Mouse (Mus musculus) MN1 (cell line): ENCODE results near the gene Myef2.
A peak's percentile ranks its signal among the peaks of the same experiment; 100 is the strongest.
"Not testable (repeated sequence)": the region's sequence is repeated elsewhere in the genome, so short reads cannot be mapped to it uniquely, and the experiment has no call there.

Source experiments
- DNase-seq: peaks from one replicate; pipeline ENCODE4 v3.0.0-alpha.2; 2016; ENCODE audit warnings: low spot score

Myef2 gene

DNA sequence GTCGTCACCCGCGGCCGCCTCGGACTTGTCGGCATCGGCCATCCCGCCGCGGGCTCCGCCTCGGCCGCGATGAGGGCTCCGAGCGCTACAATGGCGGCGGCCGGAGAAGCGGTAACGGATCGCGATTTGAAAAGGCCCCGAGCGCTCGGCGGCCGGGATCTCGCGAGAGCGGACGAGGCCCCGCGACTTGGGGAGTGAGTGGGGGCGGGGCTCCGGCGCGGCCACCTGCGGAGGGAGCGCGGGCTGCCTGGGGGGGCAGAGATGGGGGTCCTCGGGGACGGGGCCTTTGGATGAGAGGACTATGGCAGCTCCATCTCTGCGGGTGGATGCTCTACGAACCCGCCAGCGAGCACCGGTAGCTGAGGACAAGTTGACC is at the start of gene Myef2:
Gene Myef2, minus strand, starts transcription at position 185 of the 376 bp plus-strand sequence.
- DNase-seq, result peak; percentile 86

DNA sequence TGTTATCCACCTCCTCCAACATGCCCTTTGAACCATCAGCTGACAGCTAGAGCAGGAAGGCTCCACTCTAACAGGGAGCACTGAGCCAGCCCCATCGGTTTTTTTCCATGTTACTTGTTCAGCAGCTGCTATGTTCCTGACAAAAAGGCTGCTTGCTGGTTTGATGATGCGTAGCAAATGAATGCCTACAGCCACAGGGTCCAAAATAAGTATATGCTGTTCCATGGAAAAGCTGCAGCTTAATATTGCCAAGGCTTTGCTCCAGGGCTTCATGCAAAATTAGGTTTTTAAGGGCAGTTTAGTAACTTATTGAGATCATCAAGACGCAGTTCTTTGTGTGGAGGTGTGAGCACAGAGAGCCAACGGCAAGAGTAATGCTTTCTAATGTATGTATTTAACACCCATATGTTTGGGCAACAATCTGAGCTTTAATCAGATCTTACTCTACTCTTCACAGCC is 38.6 kb upstream of the Myef2 start:
- DNase-seq, result no peak

DNA sequence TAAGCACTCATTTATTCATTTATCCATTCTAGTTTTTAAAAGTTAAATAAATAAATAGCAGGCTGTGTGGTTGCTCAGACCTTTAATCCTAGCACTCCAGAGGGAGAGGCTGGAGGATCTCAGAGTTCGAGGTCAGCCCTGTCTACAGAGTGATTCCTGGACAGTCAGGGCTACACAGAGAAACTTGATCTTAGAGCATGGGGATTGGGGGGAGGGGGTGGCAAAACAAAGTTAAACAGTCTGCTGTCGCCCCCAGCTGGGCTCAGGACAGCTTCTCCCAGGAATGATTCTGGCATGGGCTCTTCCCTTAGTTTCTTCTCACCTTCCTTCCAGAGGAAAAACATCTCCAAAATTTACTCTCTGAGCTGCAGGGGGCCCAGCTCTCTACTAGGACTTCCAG is 32.0 kb upstream of the Myef2 start:
- DNase-seq, result peak; percentile 7

DNA sequence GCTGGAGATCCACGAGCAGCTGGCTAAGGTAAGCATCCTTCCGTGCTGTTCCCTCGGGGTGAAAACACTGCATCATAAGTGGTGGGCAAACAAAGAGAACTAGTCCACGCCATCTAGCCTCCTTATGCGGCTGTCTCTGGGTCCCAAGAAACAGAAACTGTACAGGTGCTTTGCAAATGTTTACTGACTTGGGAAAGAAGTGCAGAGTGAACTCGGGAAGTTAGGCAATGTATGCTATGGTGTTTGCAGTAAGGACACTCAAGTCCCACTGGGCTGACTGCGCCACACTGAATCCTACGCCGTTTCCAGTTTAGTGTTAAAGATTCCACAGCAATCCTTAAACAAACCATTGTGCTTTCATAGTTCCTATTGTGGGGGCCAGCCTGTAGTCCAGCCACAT is 30.8 kb upstream of the Myef2 start:
- DNase-seq, result no peak

DNA sequence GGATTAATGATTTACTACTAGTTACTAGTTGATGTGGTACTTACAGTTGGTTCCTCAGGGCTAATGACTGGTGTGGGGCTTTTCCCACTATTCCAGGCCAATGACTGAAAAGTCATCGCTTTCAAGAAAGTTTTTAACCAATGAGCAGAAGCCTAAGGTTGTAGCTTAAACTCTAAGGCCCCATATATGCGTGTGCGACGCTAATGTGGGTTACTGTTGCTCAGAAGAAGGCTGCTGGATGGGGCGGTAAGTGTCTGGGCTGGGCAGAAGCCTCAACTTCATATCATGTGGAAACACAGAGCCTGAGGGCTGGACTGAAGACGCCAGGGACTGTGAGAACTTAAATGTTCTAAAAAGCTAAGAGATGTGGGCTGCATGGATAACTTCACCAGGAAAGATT is 28.9 kb upstream of the Myef2 start, which contains the start of gene Slc12a1:
Gene Slc12a1, plus strand, starts transcription at position 118 of the 400 bp plus-strand sequence.
- no peak for DNase-seq

DNA sequence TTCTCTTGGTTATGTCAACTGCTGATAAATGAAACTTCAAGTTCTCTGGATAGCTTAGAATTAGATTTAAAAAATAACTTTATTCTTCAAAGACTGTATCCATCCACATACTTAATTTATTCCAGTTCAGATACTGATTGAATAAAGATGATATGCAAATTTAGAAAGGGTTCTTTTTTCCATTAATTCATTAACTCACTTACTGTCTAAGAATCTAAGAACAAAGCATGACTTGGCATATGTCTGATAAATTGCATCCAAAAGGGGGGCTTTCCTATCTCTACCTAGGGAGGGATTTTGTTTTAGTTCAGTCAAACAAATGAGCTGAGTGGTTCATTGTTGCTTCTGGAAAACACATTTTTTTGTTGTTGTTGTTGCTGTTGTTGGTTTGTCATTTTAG is 18.9 kb upstream of the Myef2 start:
- DNase-seq, result no peak

DNA sequence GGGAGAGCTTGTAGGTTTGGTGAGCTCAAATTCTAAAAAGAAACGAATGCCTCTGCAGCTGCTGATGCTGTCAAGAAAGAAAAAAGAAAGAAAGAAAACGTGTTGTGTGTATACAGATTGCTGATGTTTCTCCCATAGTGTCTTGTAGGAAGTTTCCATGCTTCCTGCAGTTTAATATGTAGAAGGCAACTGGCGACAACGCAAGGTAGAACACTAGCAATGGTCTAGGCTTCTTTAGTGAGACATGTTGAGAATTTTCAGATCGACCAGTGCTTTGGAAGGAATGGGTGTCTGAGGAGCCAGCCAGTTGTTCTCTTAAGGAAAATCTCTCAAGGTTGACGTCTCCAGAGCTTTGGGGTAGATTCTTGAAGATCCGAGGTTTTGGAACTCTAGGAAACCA is 13.4 kb upstream of the Myef2 start:
- DNase-seq, result no peak

DNA sequence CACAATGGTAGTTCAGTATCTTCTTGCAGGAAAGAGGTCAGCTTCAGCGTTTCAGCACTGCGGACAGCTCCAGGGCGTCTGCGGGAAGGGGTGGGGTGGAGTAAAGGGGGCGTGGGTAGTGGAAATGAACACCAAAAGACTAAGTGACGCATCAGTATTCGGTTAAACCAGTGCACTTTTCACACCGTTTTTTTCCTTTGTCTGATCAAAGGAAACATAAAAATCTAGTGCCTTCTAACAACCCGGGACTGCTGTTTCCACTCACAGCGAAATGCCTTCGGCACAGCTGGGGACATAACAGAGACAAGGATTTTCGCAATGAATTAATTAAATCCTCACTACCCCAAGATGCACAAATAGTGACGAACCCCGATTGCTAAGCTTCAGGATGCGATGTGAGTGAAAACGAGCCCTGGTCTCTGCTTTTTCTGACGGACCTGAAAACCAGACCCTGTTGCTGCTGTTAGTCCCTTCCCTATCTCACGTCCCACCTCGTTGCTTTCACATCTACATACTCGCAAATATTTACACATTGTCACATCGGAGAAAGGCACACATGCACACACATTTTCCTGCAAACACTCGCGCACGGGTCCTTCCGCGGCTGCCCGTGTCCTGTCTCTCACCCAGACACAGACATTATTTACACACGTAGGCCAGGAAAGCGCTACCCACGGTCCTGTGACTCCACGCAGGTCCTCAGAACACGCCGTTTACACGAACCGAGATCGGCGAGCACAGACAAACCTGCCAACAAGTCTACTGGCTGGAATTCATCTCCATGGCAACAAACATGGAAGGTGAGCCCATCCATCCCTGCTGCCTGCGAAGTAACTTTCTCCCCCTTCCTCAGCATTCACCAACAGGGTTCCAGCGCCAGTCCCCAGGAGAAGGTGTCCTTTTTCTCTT is 12.7 kb upstream of the Myef2 start, which contains the start of gene Ctxn2:
Gene Ctxn2, plus strand, starts transcription at position 790 of the 909 bp plus-strand sequence.
- no peak for DNase-seq

DNA sequence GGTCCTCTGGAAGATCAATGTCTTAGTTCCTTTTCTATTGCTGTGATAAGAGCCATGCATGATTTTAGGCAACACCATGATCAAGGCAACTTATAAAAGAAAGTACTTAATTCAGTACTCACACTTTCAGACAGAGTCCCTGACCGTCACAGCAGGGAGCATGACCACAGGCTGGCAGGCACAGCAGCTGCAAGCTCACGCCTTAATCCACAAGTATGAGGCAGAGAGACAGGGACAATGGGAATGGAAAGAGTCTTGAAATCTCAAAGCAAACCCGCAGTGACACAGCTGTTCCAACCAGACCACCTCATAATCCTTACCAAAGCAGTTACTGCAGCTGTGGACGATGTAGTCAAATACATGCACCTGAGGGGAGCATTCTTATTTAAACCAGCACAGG is 10.7 kb upstream of the Myef2 start:
- no peak for DNase-seq

DNA sequence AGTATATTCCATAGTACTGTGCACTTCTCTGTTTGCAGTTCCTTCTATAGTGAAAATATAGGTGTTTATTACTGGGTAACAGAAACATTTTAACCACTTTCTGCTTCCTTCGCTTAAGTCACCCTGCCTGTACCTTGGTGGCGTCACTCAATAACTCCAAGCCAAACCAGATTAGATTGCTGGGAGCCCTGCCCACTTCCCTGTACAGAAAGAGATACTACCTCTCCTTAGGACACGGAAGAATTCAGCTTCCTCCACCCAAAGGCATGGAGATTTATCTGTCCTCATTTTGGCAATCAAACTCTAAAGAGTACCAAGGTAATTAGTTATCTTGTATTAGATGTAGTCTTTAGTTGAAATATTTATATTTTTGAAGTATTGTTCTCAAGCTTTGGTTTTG is 3.3 kb upstream of the Myef2 start:
- no peak for DNase-seq

DNA sequence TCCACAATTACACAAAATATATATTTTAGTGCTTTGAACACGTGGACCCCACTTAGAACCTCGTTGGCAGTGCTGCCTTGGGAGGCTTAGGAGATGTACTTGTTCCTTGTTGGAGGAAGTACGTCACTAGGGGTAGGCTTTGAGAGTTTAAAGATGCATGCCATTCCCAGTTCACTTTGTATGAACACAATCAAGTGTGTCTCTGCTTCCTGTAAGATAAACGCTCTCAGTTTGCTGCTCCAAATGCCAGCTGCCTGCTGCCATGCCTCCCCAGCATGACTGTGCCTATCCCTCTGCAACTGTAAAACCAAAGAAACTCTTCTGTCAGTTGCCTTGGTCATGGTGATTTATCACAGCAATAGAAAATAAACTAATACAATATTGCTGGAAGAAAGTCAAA is 2.4 kb upstream of the Myef2 start:
- no peak for DNase-seq

DNA sequence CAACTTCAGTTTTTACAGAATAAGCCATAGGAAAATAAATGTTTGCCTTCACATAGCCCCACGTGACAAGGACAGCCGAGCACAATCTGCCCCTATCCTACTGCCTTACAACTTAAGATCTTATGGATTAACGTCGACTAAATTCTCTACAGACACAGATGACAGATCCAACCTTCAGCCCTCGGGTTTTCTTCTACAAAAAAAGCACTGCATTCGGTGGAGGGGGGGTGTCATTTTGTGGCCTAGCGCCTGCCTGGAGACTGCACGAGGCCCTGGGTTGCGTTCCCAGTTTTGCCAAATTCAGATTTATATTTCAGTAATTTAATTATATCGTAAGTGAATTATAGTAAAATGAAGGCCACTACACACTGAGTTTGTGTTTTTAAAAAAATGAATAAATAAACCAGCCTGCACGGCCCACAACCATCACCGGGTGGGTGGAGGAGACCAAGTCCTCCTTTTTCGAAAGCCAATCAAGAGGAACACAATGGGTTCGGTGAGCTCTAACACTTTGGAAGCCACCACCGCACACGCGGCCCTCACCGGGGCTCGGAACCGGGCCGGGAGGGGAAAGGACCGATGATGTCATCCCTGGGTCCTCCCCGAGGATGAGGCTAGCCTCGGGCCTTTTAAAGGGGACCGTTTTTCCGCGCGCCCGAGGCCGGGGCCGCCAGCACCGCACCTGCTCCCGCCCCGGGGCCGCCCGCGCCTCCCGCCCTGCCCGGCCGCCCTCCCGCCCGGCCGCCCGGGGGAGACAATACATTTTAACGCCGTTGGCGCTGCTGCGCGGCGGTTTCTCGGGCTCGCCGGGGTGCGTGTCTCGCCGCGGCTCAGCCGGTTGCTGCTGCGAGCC is 611 bp downstream of the Myef2 start:
- DNase-seq, result peak; percentile 52

DNA sequence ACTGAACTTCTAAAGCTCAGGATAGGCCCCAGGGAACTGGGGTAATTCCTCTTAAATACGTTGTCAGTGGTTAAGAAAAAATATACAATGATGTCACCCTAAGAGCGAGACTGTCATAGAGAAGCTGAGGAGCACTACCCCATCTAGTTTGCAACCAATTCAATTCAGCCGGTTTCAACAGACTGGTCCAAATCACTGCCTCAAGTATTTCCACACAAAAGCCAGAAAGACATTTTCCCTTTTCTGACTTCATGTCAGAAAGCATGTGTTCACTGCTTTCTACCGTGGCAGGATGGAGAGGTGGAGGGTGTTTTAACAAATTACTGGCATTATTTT is 1.2 kb downstream of the Myef2 start:
- DNase-seq, result peak; percentile 49

DNA sequence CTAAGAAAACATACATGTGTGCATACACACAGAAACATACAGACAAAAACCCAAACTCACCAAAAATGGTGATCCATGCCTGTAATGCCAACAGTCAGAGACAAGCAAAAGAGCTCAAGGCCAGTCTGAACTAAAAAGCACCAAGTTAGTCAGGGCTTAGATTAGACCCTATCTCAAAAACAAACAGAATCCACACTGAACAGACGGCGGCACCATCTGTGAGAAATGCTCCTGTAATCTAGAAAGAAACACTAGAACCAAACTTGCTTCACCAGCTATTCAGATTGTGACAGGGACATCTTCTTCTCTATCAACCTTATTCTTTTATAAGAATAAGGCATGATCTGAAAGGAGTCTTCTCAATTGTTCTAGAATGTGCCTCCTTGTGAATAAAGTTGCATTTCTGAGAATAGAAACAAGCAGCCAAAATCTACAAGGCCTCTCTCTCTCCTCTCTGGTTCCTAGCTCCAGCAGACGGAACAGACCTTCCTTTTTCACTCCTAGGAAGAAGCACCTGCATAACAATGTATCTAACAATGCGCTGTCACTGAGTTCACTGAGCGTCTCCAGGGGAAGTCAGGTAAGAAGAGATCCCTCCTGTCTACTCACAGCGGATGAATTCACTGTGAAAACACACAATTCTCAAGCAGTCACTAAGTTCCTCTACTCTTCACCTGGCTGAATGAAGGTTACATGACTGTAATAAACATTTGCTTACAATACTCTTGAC is 3.9 kb downstream of the Myef2 start:
- no peak for DNase-seq

DNA sequence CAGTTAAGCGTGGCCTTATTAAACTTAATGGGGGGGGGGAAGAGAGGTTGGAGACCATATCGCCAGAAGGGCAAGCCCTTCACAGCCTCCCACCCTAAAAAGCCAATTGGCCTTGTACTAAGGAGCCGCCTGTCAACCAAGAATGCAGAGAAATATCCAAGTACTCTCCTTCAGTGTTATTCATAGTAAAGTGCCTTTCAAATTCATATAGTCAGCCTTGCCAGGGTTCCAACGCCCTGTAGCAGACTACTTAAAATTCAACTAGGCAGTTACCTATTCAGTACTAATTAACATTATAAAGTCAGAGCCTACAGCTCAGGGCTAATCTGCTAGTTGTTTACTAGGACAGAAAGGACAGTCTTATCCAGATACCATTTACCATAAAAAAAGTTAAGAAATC is 16.9 kb downstream of the Myef2 start:
- not testable (repeated sequence) for DNase-seq

DNA sequence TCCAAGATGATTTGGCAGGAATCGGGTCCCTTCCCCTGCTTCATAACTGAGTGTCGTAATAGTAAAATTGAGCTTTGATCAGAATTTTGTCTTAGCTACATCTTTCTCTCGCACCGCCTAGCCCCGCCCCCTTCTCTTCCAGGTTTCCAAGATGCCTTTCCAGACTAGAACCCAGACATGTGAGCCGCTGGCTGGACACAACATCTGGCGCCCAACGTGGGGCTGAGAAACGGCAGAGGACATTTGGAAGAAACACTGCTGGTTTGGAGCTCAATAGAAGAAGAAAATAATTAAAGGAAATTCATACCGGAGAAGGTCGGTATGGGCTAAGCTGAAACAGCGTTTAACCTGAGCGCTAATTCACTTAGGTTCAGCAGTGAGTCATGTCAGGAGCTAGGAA is 19.0 kb downstream of the Myef2 start:
- DNase-seq, result not testable (repeated sequence)

DNA sequence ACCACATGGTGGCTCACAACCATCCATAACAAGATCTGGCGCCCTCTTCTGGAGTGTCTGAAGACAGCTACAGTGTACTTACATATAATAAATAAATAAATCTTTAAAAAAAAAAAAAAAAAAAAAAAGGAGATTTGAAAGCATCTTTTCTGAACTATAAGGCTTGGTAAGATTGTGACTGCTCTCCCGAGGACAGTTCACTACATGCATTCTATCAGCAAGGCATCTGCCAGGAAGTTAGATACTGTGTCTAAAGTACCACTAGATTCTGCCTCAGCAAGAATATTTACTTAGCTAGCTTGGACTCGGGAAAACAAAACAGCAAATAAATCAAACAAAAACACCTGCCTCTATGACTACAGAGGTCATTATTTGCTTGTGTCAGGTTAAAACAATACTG is 31.3 kb downstream of the Myef2 start:
- DNase-seq, result not testable (repeated sequence)

DNA sequence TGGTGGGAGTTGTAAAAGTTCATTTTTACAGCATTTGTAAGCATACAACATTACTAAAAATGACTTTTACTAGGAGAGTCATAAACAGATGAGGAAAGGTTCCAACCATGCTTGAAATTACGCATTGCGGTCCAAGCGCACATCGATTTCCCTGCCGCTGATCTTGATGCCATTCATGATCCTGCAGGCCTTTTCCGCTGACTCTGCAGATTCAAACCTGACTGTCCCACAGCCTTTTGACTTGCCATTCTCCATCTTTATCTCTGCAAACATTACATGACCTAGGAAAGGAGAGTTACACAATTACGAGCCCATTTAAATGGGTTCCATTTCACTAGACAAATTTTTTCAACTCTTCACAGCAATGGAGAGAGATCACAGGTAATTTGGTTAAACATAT is 34.7 kb downstream of the Myef2 start:
- no peak for DNase-seq

DNA sequence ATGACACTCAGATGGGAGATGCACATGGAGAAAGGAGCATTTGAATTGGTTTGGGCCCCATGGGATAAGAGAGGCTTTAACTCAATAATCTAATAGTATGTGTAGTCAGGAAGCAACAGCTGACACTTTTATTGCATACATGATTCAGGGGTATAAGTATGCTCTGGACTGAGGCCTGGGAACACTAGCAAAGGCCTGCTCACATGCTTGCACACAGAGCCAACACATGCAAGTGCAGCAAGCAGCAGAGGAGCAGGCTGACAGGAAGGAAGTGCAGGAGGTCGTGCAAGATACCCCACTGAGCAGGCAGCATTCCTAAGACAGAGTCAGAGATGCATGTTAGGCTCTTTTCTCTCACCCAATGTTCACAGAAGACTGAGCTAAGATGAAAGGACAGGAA is 39.6 kb downstream of the Myef2 start:
- no peak for DNase-seq

DNA sequence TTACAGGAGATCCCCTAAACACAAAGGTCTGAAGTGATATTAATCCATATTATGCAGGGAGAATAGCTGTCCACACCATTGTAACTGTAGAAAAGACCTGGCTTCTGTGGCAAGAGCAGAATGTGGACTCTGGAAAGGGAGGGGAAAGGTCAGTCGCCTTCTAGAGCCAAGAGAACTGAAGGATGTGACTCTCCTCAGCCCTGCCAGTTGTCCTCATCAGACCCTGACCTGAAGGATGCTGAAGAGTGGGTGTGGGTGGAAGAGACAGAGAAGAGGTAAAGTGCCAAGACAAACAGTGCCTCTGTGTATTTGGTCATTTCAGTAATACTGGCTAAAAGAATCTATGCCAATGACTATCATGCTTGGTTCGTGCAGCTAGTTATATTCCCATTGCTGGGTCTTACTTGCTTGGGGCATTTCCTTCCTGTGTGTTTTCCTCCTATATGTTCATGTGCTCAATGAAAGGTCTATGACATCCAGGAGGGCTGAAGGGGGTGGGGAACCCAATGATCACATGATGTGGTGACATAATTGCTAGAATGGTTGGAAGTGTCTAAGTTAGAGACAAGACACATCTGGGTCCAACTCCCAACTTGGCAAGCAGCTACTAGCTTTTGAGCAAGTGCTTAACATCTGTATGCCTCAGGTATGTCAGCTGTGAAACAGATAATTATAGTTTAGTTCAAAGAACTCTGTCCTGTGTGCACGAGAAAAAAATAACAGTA is 50.2 kb downstream of the Myef2 start:
- no peak for DNase-seq

DNA sequence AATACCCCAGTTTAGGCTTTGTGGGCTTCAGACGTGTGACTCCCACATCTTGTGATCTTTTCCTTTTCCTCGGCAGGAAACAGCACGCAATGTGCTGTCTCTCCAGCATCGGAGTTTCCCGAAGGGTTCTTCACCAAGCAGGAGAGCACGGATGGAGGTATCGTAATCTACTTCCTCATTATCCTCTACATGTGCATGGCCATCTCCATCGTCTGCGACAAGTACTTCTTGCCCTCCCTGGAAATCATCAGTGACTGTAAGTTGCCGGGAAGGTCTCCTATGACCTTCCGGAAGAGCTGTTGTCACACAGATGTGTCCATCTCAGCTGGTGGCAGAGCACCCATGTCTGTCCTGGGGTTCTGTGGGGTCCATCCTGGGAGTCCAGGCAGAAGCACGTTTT is 54.8 kb downstream of the Myef2 start:
- no peak for DNase-seq

DNA sequence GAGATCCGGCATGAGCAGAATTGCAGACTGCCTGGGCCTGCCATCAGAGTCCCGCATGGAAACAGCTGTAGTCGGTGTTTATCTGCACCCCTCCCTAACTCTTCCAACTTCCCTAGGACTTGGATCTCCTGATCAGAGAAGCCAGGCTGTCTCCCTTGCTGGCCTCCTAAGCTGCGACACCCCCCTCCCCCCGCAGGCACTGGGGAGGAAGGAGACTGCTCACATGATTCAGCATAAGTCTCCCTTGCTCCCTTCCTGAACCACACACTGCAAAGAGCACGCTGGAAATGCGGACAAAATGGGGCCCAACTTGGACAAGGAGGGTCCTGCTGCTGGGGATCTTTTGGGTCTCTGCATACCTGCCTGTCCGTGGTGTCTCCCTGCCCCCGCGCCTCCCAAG is 55.6 kb downstream of the Myef2 start, which contains the start of gene Slc24a5:
Gene Slc24a5, plus strand, starts transcription at position 231 of the 400 bp plus-strand sequence.
- no peak for DNase-seq
